Mouse (Mus musculus): ENCODE data around the gene Slc25a21. TPM values are rescaled to one million over a fixed set of nuclear protein-coding genes. Genes with fewer than 3 reads are reported as not detected.

Slc25a21 gene
- 5.7 TPM for polyA plus RNA-seq (2014; fragmentation: Illumina TruSeq; extraction: RNeasy Lipid Tissue Mini Kit (QIAGEN cat#74804); ENCODE audit: low read depth, low replicate concordance)

DNA sequence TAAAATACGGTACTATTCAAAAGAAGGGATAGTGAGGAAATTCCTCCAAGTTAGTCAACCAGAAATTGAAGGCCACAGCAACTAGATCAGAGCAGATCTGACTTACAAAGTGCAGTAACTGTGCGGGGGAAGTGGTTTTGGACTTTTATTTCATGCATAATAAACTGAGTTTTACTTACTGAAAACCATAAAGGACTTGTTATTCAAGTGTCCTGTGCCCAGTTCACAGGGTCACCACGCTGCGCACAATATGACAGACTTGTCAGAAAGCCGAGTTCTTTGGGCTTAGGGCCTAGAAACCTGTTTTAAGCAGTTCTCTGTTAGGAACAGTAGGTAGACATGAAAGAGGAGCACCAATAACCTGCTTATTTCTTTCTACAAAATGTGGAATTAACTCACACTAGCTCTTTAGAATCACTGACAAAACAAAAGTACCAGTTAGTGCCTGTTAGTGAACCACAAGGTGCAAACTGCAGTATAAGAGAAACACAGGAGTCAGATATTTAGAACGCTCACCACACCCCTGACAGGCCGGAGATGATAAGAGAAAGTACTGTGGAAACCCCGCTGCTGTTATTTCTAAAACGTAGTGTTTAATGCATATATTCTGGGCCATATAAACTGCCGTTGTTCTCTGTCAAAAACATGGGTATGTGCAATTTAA lies at the start of gene Slc25a21:
TSS of gene Slc25a21 (minus strand) at position 110 of the 664 bp plus-strand sequence.

DNA sequence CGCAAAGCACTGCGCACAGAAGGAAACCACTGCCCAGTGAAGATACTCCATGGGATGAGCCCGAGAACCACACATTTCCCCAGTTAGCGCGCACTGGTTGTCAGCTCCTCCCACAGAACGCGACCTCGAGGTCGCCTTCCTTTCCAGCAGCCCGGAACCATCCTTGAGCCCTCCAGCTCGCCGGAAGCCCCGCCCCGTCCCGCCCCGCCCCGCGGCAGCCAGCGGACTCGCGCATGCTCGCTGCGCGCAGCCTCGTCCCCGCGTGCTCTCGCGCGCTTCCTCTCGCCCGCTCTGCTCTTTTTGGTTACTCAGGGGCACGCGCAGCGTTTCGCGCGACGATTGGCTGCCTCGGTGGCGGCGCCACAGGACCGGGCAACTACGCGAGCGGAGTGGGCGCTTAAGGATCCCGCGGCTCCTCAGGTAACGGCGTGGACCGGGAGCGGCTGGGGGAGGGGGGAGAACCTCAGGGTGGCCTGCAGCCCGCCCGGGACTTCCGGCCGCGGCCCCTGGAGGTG lies 33.0 kb upstream of the Slc25a21 start, which contains the start of the genes Prps1l3 and Mipol1:
TSS of gene Prps1l3 (plus strand) at position 221 of the 515 bp plus-strand sequence.
TSS of gene Mipol1 (plus strand) at position 236 of the 515 bp plus-strand sequence.

GRCm38 (mm10) chr12:56691427-56692079 lies 505.7 kb downstream of the Slc25a21 start, which contains the start of gene Pax9:
Pax9 (plus strand) TSS chr12:56691767.

Other genes starting within 250 kb of the Slc25a21 start
- 67.0 TPM for gene Prps1l3, start 32.9 kb upstream of the Slc25a21 start, polyA plus RNA-seq (2014; fragmentation: Illumina TruSeq; extraction: RNeasy Lipid Tissue Mini Kit (QIAGEN cat#74804); ENCODE audit: low read depth, low replicate concordance)
- gene Mipol1, start 33.0 kb upstream of the Slc25a21 start, polyA plus RNA-seq (2014; fragmentation: Illumina TruSeq; extraction: RNeasy Lipid Tissue Mini Kit (QIAGEN cat#74804); ENCODE audit: low read depth, low replicate concordance), result 18.7 TPM

Measured in testis, adult 10 weeks (tissue).